Mouse (Mus musculus) testis, postnatal 14 days (tissue): ENCODE results near the gene Rps6ka2.

Source experiments
- DNase-seq: peaks from one replicate; pipeline ENCODE4 v3.0.0; 2021; ENCODE audit warnings: low spot score

The Rps6ka2 gene

DNA sequence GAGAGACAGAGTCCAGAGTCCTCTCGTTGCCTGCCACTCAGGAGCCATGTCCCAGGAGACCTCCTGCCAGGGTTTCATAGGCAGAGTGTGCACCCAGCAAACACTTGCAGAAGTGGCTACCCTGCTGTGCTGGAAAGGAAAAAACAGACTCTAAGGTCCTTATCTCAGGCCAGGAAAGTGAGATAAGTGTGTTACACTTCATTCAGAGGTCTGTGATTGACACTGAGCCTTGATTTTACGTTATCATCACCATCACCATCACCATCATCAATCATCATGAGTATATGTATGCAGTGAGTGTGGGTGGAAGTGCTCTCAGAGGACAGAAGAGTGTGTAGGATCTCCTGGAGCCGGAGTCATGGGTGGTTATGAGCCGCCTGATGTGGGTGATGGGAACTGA lies 51.4 kb downstream of the Rps6ka2 start:
- no peak for DNase-seq

DNA sequence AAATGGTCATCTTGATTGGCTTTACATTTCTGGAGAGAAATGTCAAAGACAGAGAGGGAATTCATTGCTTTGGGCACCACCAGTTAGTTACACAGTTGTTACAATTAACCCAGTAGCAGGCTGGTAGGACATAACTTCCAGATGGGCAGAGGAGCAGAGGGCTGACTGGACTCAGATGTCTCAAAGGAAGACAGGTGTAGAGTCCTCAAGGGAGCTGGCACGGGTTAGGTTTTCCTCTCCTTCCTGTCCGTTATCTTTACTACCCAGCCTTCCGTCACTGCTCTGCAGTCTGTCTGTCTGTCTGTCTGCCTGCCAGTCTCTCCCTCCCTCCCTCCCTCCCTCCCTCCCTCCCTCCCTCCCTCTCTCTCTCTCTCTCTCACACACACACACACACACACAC lies 52.3 kb downstream of the Rps6ka2 start:
- DNase-seq, result no peak

DNA sequence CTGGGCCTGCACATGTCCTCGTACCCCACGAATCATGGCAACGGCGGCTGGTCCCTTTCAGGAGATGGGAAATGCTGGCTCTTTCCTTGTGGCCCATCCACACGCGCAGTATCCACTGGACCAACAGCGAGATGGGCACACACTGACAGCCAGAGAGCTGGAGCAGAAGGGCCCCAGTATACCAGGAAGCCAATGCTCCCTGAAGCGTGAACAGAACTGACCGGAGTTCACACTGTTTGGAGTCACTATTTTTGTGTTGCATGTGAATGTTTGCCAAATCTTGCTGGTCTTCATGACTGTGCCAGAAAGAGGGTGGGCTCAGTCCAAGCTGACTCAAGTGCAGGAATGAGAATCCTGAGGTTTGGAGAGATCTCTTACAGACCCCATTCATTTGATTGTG lies 58.6 kb downstream of the Rps6ka2 start:
- no peak for DNase-seq

DNA sequence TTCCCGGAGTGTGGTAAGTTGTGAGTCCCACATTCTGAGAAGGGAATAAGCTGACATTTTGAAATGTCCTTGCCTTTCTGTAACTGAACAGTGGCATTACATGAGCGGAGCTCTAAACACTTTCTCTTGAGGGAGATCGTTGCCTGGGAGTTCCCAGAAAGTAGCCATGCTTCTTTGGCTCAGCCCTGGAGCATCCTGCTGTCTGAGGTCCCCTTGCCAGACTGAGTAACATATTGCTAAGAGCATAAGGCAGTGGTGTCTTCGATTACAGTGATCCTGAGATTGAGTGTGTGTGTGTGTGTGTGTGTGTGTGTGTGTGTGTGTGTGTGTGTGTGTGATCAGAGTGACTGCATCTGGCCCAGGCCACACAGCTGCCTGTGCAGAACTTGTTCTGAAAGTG lies 61.4 kb downstream of the Rps6ka2 start:
- no peak for DNase-seq

DNA sequence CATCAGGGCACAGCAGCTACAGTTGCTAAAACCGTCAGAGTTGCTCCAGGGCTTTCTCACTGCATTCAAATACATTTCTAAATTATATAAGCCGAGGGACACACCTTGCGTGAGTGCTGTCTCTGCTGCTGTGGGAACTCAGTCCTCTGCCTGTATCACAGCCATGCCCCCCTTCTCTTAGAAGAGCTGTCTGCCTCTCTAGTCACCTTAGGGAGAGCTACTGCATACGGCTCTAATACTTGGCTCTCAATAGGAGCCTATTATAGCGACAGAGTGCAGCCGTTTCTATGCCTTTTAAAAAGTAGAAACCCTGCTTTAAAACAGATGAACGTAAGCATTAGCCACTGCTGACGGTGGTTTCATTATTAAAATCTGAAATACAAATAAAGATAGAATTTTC lies 61.9 kb downstream of the Rps6ka2 start:
- DNase-seq, result no peak

DNA sequence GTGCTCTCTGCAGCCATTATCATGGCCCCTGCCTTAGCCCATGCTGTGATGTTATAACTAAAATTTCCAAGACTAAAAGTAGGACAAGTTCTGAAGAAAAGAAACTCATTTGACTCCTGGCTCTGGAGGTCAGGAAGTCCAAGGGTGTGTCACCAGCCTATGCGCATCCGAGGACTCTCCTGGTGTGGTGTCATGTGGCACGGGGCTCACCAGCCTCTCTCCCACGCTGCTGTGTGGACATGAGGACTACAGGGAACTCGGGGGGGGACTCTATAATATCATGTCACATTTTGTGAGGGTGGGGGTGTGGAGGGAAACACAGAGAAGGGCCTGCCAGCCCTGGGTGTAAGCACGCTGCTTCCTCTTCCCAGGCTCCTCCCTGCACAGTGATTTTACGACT lies 62.5 kb downstream of the Rps6ka2 start:
- DNase-seq, result no peak

DNA sequence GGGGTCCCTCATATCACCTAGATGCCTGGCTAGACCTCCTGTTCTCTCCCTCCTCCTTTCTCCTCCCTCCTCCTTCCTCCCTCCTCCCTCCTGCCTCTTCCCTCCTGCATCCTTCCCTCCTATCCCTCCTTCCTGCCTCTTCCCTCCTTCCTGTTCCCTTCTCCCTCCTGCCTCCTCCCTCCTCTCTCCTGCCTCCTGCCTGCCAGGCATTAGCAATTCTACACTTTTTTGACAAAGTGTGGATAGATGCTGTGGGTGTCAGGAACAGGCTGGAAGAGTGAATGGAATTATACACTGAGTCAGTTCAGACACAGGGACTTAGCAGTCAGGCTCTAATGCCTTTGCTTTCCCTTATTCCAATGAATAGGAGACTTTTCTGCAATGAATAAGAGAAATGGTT lies 63.3 kb downstream of the Rps6ka2 start:
- no peak for DNase-seq

DNA sequence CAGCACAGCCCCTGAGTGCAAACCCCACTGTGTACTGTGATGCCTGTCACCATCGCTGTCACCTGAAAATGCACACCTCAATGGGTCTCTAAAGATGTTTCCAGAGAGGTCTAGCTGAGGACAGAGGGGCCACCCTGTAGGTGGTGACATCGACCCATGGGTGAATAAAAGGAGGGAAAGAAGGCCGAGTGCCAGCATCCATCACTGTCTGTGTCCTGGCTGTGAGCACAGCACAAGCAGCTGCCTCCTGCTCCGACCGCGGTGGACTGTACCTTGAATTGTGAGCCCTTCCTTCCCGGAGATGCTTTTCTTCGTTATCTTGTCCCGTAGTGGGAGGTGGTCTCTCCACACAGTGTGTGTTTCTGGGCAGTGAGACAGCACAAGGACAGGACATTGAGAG lies 67.8 kb downstream of the Rps6ka2 start:
- no peak for DNase-seq

DNA sequence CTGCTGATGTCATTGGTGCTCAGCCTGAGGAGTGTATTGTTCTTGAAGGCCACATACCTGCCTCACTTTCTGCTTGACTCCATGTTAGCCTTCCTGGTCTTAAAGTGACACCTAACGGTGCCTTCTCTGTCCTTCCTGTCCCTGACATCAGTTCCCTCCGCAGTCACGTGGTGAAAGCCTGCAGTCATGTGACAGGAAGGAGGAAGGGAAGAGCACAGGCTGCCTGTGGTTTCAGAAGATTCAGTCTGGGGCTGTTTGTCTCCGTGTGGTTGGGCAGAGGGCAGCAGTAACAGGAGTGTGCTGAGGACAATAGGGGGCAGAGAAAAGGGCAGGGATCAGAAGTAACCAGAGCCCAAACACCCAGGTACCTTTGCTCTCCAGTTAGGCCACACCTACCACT lies 68.9 kb downstream of the Rps6ka2 start:
- DNase-seq, result no peak

DNA sequence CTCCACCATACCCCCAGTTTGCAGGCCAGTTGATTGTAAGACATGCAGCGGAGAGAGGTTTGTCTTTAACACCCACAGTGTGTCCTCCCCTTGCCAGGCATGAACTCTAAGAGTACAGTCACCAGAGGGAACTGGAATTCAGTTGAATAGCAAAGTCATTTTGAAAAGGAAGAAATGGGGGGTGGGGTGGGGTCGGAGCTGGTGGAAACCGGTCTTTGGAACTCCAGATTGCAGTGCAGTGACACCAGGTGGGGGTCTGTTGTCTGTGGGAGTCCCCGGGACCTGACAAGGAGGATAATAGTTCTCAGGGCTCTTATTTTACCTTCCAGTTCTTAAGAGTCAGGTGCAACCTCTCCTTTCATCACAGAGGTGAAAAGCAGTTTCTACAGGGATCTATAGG lies 70.6 kb downstream of the Rps6ka2 start:
- DNase-seq, result no peak

DNA sequence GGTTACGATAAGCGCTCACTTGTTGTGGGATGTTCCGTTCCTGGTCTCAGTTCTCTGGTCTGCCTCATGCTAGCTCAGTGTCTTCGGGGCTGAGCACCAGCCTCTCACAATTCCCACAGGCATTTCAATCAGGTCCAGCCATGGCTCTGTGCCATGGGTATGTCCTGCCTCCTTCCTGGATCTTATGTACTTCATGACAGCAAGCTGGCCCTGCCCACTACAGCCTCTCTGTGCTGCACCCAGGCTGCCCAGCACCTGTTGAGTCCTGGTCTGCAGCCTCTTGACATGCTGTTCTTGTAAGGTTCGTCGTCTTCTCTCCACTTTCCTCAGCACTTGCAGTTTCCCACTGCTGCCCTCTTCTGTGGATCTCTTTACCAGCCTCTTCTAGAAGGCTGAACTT lies 75.2 kb downstream of the Rps6ka2 start:
- no peak for DNase-seq

DNA sequence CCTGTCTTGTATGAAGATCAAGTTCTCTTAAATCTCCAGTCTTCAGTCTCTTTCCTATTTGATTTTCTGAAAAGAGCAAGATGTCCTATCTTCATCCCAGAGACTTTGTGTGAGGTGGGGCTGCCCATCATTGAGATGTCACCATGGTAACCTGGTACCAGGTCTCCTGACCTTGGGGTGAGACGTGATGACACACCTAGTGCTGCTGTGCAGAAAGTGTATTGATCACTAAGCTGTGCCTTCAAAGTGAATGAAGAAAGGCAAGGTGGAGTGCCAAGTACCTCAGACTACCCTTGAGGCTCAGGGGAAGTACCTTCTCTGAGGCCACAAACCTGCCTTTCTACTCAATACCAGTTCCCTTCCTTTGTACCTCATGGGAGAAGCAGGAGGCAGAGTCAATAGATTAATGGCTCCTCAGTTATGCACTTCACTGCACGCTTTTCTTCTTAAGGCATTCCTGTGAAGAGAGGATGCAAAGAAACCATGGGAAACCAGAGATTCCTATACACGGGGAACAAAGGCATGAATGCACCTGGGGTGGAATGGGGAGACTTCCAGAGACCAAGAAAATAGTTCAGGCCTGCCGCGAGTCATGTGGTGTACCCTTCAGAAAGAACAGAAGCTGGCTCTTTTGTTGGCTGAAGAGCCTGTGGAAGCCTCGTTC lies 77.1 kb downstream of the Rps6ka2 start:
- DNase-seq, result no peak

DNA sequence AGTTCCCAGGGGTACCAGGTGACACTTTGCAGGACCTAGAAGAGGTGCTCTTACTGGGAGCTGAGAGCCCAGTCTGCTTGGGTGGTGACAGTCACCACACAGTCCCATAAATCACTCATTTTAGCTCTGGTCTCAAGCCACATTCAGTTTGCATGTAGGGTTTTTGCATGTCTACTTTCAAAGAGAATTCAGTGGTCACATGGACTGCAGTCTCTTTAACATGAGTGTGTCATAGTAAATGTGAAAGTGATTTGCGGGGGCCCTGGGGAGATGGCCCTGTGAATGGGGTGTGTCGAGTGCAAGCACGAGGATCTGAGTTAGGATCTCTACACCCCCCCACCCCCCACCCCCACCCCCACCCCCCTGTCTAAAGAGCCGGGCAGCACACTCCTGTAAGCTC lies 80.5 kb downstream of the Rps6ka2 start:
- no peak for DNase-seq

DNA sequence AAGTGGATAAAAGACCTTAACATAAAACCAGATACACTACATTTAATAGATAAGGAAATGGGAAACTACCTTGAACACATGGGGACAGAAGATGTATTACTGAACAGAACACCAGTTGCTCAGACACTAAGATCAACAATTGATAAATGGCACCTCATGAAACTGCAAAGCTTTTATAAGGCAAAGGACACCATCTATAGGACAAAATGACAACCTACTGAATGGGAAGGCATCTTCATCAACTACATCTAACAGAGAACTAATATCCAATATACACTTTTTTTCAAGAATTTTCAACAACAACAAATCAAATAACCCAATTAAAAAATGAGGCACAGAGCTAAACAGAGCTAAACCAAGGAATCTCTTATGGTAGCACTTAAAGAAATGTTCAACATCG lies 87.3 kb downstream of the Rps6ka2 start:
- DNase-seq, result no peak

DNA sequence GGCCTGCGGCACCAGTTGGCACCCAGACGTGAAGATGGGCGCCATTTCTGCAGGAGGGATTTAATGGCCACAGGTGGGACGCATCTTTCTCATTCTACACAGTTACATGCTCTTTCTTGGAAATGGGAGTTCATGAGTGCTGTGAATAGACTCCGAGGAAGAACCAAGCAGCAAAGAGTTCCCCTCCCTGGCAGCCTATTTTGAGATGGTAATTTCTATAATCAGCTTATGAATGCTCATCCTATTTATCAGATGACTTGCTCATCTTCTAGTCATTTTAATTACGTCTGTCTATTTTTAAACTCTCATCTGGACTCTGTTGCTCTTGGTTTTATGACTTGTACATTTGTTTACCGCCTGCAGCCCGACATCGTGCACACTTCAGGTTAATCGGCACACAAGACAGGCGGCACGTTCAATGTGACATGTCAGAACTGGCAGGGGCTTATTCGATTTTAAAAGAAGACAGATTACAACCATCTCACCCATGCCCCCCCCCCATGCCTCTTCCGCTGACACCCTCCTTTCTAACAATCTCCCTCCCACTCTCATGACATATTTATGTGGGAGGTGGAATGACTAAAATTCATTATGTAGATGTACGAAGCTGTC lies 88.9 kb downstream of the Rps6ka2 start:
- DNase-seq, result no peak

DNA sequence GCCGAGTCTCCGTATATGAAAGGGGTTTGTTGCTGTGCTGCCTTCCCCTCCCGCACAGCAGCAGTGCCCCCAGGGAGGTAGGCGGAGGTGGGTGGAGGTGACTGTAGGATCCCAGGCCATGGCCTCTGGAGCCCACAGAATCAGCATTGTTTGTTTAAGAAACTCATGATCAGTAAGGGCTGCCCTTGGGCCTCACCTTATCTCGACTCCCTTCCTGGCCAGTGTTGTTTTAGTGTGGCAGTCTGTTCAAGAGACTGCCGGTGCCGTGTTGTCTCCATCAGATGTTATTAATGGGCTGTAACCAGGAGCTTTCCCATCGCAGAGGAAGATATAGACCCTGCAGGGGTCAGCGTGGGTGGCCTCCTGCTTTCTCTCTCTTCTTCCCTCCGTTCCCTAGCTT lies 90.4 kb downstream of the Rps6ka2 start:
- DNase-seq, result peak; percentile 45

DNA sequence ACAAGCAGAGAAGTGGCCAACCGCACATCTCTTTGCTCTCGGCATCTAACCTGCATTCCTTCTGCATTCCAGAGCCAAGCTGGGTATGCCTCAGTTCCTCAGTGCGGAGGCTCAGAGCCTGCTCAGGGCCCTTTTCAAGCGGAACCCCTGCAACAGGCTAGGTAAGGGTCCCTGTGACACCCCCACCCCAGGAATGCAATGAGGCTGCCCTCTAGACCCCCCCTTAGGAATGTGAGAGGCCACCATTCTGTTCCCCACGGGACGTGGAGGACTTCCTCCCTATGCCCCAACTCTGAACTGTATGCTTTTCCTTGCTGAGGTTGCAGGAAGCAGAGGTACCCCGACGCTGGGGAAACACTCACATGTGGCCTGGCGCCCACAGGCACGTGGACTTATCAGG lies 92.1 kb downstream of the Rps6ka2 start:
- DNase-seq, result no peak

DNA sequence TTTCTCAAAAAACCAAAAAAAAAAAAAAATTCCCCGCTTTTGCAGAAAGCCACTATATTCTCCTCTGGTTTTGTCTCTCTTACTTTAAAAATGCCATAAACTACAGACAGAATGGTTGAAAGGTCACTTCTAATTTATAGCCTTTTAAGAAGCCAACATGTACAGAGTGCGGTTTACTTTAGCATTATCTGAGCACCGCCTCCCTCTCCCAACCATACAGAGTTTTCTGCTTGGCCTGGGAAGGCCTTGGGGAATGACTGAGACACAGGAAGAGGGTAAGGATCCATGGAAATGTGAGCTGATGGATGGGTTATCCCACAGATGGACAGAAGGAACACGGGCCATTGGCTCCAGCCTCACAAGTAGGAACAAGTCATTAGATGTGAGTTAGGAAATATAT lies 92.7 kb downstream of the Rps6ka2 start:
- DNase-seq, result no peak

DNA sequence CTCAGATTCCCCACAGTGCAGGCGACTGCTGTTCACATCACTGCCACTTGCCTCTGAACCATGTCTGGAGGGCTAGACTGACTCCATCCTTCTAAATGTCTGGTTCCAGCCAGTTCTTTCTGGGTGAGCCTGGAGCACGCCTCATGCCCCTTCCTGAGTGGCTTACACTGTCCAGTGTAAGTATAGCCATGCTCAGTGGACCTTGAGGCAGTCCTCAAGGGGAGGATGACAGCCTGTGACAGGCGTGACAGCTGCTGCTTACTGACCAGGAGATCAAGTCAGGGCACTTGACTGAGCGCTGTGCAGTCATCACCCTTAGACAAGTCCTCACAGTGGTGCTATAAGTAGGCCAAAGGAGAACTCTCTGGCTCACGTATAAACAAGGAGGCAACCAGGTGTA lies 94.7 kb downstream of the Rps6ka2 start:
- DNase-seq, result no peak

DNA sequence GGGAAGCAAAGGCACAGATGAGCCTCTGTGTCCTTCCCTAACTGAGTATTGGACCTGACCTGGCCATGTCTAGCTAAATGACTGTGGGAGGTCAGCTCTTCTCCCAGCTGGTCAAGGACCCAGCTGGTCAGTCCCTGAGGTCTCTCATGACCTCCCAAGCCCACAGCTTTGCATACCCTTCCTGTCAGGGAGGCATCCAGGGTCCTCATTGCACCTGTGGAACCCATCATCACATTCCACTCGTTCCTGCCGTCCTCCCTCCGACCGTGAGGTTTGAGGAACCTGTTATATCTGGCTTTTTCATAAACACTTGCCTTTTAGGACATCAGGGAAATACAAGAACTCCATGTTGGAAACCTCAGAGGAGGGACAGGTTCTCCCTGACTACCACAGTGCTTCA lies 95.4 kb downstream of the Rps6ka2 start:
- DNase-seq, result no peak

DNA sequence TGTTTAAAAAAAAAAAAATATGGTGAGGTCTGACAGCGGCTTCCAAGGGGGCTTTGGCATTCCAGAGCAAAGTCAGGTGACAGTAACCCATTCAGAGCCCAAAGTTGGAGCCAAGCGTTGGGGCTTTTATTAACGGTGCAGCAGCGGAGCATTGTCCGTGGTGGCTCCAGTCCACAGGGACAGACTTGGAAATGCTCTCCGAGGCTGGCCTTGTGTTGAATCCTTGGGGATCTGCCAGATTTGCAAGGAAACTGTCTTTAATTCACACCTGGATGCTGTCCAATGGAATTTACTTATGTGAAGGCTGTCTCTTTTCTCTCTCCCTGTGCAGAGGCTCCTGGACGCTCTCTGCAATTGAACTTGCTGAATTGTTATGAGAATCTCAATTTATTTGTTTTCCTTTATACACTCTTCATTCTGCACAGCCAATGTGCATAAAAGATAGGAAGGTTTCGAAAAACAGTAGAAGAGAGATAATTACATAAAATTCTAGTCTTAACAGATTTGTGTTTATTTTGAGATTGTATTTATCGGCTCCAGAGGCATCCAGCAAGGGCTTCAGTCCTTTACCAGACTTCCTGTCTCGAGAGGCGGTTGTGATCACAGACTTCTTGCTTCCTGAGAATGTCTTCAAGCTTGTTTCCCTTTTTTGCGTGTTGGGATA lies 95.9 kb downstream of the Rps6ka2 start:
- DNase-seq, result no peak

DNA sequence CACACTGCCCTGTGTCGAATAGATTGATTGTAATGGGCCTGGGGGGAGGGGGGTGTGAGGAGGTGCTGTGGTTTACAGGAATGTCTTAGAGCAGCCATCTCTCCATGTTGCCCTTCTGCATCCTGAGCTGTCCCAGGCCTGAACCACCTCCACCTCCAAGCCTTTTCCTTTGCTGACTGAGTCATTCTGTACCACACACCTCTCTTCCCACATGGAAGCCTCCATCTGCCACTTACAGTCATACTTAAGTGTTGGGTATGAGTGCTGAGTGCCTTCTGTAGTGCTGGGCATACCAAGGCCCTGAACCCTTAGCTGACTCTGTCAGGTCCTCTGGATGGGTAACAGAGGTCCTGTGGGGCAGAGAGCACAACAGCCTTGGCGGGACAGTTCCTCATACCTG lies 97.9 kb downstream of the Rps6ka2 start:
- DNase-seq, result no peak

DNA sequence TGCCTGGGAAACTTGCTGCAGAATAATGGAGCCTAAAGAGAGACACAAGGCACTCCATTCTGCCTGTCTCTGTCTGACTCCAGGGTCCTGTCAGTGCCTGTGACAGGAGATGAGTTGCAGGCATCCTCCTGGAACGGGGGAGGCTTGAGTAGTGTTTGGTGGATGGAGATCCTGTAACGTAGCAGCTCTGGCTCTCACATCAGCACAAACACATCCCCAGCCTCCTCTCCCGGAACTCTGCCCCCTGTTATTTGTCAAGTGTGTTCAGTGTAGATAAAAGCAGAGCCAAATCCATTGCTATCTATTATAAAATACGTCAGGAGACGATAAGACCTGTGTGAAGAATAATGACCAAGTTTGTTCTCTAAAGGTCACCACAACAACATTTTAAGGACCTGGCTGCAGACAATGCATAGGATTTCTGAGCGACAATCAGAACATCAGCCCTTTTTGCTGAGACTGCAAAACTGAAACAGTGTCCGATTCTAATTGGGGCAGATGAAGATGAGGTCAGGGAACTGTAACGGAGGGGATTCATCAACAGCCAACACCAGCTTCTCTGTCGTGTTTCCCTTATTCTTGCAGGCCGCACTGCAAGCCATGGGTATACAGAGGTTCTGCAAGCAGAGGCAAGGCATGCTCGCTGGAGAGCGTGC lies 99.4 kb downstream of the Rps6ka2 start:
- peak; percentile 63 for DNase-seq
